Mouse (Mus musculus): ENCODE measurements around the gene Olfr247.

Olfr247 gene

DNA sequence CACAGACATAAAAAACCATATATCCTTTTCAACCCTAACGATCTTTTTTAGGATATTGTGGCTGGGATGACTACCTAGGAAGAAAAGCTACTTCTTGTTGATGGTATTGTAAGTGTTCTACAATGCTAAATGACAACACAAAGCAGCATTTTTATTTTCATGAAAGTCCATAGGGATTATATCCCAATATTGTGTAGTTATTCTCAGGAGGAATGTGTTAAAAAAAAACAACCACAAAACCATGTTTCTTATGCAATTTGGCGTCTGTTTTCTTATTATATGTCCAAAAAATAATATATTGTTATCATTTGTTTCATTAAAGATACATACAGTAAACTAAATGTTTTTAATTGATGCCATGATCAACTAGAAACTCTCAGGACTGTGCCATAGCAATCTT, at the start of gene Olfr247:
Gene Olfr247 (minus strand): TSS at position 101 of the 400 bp plus-strand sequence.
- no CpG with 5 or more reads among the region's 2 CpGs for WGBS

DNA sequence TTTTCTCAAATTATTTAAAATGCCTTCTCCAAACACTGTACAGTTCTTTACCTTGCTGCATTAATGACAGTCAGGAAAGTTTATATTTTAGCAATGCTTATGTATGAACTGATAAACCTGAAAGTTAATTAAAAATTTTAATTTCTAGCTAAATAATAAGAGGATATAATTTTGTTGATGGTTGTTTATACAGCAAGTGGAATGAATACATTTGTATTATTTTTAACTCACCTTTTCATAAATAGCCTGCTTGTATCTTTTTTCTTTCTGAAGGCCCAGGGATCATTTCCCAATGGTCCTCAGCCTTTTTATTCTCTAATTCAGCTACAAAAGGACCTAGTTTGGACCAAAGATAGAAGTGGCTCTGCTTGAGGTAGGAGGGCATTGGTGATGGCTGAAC, 36.4 kb upstream of the Olfr247 start, which contains the start of gene Olfr820:
Gene Olfr820 (plus strand): TSS at position 301 of the 400 bp plus-strand sequence.

DNA sequence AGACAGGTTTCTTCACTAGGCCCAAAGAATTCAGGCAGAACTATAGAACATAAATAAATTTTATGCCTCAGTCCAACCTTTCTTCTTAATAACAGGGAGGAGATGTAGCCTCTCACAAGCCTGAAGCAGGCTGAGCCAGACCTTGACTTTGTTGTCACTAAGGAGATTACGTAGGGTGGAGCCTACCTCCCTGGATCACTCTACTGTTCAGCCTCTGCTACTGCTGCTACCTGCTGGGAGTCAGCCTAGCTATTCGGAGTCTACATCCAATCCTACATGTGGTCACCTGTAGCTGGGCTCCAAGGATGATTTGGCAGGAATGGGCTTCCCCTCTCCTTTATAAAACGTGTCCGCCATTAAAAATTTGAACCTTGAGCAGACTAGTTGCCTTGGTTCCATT, 29.4 kb upstream of the Olfr247 start:
- 84% methylated on average over 4 of the region's 4 CpGs for WGBS

DNA sequence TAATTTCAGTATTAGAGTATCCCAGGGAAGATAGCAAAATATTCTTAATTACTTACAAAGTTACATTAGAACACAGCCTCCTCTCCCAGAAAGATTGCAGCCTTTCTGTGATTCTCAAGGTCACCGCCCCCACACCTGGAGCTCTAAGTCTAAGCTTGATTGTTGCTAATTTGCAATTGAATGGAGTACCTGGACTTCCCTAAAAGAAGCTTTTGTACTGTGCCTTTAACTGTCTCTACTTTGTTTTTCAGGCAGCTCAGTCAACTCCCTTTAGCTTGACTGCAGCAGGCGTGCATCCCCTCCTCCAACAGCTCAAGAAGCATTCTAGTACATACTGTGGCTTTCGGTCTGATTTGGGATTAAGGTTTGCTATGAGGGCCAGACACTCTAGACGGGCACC, 28.2 kb upstream of the Olfr247 start:
- 84% methylated on average over 4 of the region's 4 CpGs for WGBS

DNA sequence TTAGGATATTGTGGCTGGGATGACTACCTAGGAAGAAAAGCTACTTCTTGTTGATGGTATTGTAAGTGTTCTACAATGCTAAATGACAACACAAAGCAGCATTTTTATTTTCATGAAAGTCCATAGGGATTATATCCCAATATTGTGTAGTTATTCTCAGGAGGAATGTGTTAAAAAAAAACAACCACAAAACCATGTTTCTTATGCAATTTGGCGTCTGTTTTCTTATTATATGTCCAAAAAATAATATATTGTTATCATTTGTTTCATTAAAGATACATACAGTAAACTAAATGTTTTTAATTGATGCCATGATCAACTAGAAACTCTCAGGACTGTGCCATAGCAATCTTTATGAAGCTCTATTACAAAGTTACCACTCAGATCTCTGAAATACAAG, 9.0 kb upstream of the Olfr247 start, which contains the start of gene Gm10310:
Gene Gm10310 (minus strand): TSS at position 101 of the 400 bp plus-strand sequence.
- no CpG with 5 or more reads among the region's 1 CpGs for WGBS

DNA sequence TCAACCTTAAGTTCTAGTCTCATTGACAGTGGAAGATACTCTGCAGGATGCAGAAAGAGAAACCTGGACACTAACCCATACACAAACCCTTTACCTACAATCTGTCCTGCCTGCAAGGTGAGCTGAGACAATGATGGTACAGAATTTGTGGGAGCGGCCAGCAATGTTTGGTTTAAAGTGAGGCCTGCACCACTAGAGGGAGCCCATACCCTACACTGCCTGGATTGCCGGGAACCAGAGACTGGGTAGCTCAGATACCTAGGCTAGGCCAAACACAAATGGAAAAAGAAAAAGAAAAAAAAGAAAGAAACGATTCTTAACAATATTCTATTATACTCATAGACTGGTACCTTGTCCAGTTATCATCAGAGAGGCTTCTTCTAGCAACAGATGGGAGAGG, 5.9 kb upstream of the Olfr247 start:
- no CpG with 5 or more reads among the region's 3 CpGs for WGBS

DNA sequence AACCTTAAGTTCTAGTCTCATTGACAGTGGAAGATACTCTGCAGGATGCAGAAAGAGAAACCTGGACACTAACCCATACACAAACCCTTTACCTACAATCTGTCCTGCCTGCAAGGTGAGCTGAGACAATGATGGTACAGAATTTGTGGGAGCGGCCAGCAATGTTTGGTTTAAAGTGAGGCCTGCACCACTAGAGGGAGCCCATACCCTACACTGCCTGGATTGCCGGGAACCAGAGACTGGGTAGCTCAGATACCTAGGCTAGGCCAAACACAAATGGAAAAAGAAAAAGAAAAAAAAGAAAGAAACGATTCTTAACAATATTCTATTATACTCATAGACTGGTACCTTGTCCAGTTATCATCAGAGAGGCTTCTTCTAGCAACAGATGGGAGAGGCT, 2.9 kb downstream of the Olfr247 start:
- WGBS, result no CpG with 5 or more reads among the region's 3 CpGs

DNA sequence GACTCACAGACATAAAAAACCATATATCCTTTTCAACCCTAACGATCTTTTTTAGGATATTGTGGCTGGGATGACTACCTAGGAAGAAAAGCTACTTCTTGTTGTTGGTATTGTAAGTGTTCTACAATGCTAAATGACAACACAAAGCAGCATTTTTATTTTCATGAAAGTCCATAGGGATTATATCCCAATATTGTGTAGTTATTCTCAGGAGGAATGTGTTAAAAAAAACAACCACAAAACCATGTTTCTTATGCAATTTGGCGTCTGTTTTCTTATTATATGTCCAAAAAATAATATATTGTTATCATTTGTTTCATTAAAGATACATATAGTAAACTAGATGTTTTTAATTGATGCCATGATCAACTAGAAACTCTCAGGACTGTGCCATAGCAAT, 8.8 kb downstream of the Olfr247 start, which contains the start of gene Olfr819:
Gene Olfr819 (minus strand): TSS at position 101 of the 400 bp plus-strand sequence.
- WGBS, result 84% methylated on average over 2 of the region's 2 CpGs

DNA sequence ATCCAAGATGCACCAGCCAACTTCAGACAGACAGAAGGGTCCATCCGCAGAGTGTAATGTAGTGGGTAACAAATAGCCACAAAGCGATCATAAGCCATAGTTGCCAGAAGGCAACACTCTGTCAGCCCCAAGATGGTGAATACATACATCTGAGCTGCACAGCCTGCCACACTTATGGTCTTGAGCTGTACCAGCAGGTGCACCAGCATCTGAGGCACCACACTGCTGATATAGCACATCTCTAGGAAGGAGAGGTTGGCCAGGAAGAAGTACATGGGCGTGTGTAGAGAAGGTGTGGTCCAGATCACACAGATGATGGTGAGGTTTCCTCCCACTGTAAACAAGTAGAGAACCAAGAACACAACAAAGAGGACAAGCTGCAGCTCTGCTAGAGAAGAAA, 9.7 kb downstream of the Olfr247 start:
- WGBS, result 96% methylated on average over 2 of the region's 3 CpGs

DNA sequence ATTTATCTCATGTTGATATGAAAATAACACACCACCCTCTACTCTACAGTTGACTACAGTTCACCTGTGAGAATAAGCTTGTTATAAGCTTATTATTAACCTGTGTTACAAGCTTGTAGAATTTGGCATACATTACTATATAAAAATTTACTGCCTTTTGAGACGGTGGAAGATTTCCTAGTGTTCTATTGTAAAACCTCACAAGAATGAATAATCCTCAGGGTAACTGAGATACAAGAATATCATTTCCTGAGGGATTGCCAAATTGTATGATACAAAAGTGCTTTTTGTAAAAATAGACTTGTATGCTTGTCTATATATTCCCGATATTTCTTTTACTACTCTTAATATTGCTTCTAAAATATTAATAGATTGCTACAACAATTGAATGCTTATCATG, 26.9 kb downstream of the Olfr247 start, which contains the start of gene Olfr818:
Gene Olfr818 (minus strand): TSS at position 101 of the 400 bp plus-strand sequence.
- 85% methylated on average over 2 of the region's 2 CpGs for WGBS

Measured in cerebral cortex, adult 2 months (tissue).